Mouse (Mus musculus): ENCODE measurements around the gene Olfr761. TPM values are rescaled to one million over a fixed set of nuclear protein-coding genes. Genes with fewer than 3 reads are reported as not detected.
"Not testable (repeated sequence)": the region's sequence is repeated elsewhere in the genome, so short reads cannot be mapped to it uniquely, and the experiment has no call there.

Gene Olfr761
- total RNA-seq (2014; rRNA removed) = not detected in 2 replicates
- polyA plus RNA-seq (2012; rRNA removed) = not detected in 2 replicates

GRCm38 (mm10) chr17:37952979-37953378, at the start of gene Olfr761:
Olfr761 (minus strand) TSS chr17:37953079.
- TF ChIP-seq POLR2A (IDR thresholded peaks at IDR 0.05; ENCODE audit: extremely low read depth, insufficient read depth, low read length) (no peak), CTCF (IDR thresholded peaks at IDR 0.05; ENCODE audit: low read depth, low read length) (no peak)
- Histone ChIP-seq H3K27ac (replicated peaks; ENCODE audit: insufficient read depth, low read depth, low read length) (no peak within 1 kb of the TSS), H3K36me3 (ENCODE audit: control insufficient read depth, insufficient read depth, low read length) (no peaks in the 10 kb centered on the region), H3K79me2 (ENCODE audit: control insufficient read depth, insufficient read depth, low read length) (no peaks in the 10 kb centered on the region), H3K4me1 (ENCODE audit: control insufficient read depth, insufficient read depth, low read length) (no peaks in the 10 kb centered on the region), H3K4me3 (ENCODE audit: insufficient read depth, low read depth, low read length) (no peak within 1 kb of the TSS), H3K27me3 (ENCODE audit: control insufficient read depth, insufficient read depth, low read length) (no peaks in the 10 kb centered on the region), H3K9ac (ENCODE audit: low read depth, low read length) (no peak within 1 kb of the TSS)
- WGBS = 54% methylated on average over 2 of the region's 2 CpGs
- no peak for DNase-seq (ENCODE audit: extremely low read depth, low read depth, low spot score)

DNA sequence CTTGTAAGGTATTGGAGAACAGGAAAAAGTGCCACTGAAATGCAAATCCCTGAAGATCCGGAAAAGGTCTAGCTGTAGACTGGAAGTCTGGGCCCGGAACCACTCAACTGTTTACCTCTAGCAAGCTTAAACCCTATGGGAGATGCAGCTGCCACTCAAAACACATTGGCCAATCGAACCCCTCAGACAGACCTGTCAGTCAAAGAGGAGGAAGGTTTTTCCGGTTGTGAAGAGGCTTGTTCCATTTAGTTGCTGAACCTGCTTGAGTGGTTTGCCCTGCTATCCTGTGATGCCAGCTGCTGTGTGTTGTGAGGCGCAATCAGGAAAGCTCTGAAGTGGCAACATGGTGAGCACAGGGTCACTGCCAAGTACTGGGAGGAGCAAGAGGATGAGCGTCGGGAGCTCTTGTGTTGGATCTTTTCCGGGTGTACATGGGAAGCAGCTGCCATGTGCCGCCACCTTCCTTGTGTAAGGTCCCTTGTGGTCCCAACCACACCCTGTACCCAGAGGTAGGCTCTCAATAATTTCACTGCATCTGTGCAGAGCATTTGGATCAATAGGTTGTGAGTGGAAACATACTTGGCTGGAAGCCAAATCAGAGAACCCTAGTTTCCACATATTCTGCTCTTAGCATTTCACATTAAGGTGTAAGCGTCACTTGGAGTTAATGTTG, 42.9 kb upstream of the Olfr761 start:
- no peak overlapping the region for H3K27ac ChIP-seq (replicated peaks; ENCODE audit: insufficient read depth, low read depth, low read length)

DNA sequence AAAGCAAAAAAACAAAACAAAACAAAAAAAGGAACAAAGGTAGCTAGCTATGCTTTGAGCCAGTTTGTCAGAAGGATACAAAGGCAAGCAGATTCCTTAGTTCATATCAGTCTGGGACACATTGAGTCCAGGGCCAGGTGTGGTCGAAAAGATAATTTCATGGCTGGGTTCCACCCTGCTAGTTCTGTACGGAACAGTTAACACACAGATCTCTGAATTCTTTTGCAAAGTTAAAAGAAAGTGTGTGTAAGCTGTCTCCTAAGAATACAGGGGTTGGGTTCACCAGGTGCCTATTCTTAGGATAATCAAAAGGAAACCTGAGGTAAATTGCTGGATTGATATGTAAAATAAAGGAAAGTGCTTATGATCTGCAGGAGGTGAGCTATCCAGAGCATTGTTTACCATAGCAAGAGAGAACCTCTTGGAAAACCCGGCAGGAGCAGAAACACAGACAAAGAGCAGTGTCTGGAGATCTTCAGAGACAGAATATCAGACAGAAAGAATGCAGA, 37.6 kb upstream of the Olfr761 start:
- no peak overlapping the region for H3K4me3 ChIP-seq (ENCODE audit: insufficient read depth, low read depth, low read length)
- WGBS = 44% methylated on average over 3 of the region's 3 CpGs
- H3K36me3 ChIP-seq (ENCODE audit: control insufficient read depth, insufficient read depth, low read length) = no peaks in the 10 kb centered on the region
- no peaks in the 10 kb centered on the region for H3K4me1 ChIP-seq (ENCODE audit: control insufficient read depth, insufficient read depth, low read length)
- H3K27me3 ChIP-seq (ENCODE audit: control insufficient read depth, insufficient read depth, low read length) = no peaks in the 10 kb centered on the region
- TF ChIP-seq CTCF (IDR thresholded peaks at IDR 0.05; ENCODE audit: low read depth, low read length) = no peak
- TF ChIP-seq POLR2A (IDR thresholded peaks at IDR 0.05; ENCODE audit: extremely low read depth, insufficient read depth, low read length) = no peak
- H3K27ac ChIP-seq (replicated peaks; ENCODE audit: insufficient read depth, low read depth, low read length) = no peak overlapping the region
- DNase-seq (ENCODE audit: extremely low read depth, low read depth, low spot score) = no peak
- no peak overlapping the region for H3K9ac ChIP-seq (ENCODE audit: low read depth, low read length)
- no peaks in the 10 kb centered on the region for H3K79me2 ChIP-seq (ENCODE audit: control insufficient read depth, insufficient read depth, low read length)

More for the DNA sequence above, 42.9 kb upstream of the Olfr761 start:
- H3K9ac ChIP-seq (ENCODE audit: low read depth, low read length) = no peak overlapping the region
- H3K4me3 ChIP-seq (ENCODE audit: insufficient read depth, low read depth, low read length) = no peak overlapping the region
- no peaks in the 10 kb centered on the region for H3K4me1 ChIP-seq (ENCODE audit: control insufficient read depth, insufficient read depth, low read length)
- no peaks in the 10 kb centered on the region for H3K27me3 ChIP-seq (ENCODE audit: control insufficient read depth, insufficient read depth, low read length)
- WGBS = 63% methylated on average over 10 of the region's 10 CpGs
- TF ChIP-seq CTCF (IDR thresholded peaks at IDR 0.05; ENCODE audit: low read depth, low read length) (no peak), POLR2A (IDR thresholded peaks at IDR 0.05; ENCODE audit: extremely low read depth, insufficient read depth, low read length) (no peak)
- H3K79me2 ChIP-seq (ENCODE audit: control insufficient read depth, insufficient read depth, low read length) = no peaks in the 10 kb centered on the region
- peak; percentile 60 for DNase-seq (ENCODE audit: extremely low read depth, low read depth, low spot score)
- no peaks in the 10 kb centered on the region for H3K36me3 ChIP-seq (ENCODE audit: control insufficient read depth, insufficient read depth, low read length)

DNA sequence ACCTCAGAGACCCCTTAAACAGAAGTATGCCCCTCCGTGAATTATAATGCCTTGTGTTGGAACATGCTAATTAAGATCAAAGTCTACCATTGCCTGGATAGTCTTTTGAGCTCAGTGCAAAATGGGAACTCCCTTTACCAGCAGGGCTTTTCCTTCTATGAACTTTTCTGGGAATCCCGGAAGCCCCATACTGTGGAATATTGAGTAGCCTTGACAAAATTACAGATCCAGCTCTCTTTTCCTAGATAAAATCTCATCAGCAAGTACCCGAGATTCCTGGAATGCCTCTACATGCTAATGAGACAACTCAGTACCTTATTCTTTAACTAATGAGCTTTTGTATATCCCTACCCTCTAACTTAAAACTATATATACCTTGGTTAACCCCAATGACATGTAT, 20.7 kb upstream of the Olfr761 start:
- no peak for DNase-seq (ENCODE audit: extremely low read depth, low read depth, low spot score)
- no peak overlapping the region for H3K4me3 ChIP-seq (ENCODE audit: insufficient read depth, low read depth, low read length)
- no peak overlapping the region for H3K27ac ChIP-seq (replicated peaks; ENCODE audit: insufficient read depth, low read depth, low read length)
- no peak for TF ChIP-seq CTCF (IDR thresholded peaks at IDR 0.05; ENCODE audit: low read depth, low read length)
- no peak for TF ChIP-seq POLR2A (IDR thresholded peaks at IDR 0.05; ENCODE audit: extremely low read depth, insufficient read depth, low read length)
- no peaks in the 10 kb centered on the region for H3K4me1 ChIP-seq (ENCODE audit: control insufficient read depth, insufficient read depth, low read length)
- H3K9ac ChIP-seq (ENCODE audit: low read depth, low read length) = no peak overlapping the region
- no peaks in the 10 kb centered on the region for H3K36me3 ChIP-seq (ENCODE audit: control insufficient read depth, insufficient read depth, low read length)
- no peaks in the 10 kb centered on the region for H3K27me3 ChIP-seq (ENCODE audit: control insufficient read depth, insufficient read depth, low read length)
- no peaks in the 10 kb centered on the region for H3K79me2 ChIP-seq (ENCODE audit: control insufficient read depth, insufficient read depth, low read length)
- 81% methylated on average over 3 of the region's 3 CpGs for WGBS

- TF ChIP-seq POLR2A (IDR thresholded peaks at IDR 0.05; ENCODE audit: extremely low read depth, insufficient read depth, low read length) = no peak
- no peak for TF ChIP-seq CTCF (IDR thresholded peaks at IDR 0.05; ENCODE audit: low read depth, low read length)
- H3K36me3 ChIP-seq (ENCODE audit: control insufficient read depth, insufficient read depth, low read length) = no peaks in the 10 kb centered on the region
Observed at GRCm38 (mm10) chr17:37920248-37920647, 32.6 kb downstream of the Olfr761 start, which contains the start of gene Olfr128. Olfr128 (plus strand) TSS chr17:37920548.

GRCm38 (mm10) chr17:37906821-37907220, 46.1 kb downstream of the Olfr761 start:
- not testable (repeated sequence) for H3K27me3 ChIP-seq (ENCODE audit: control insufficient read depth, insufficient read depth, low read length); H3K4me1 ChIP-seq (ENCODE audit: control insufficient read depth, insufficient read depth, low read length)
- 59% methylated on average over 8 of the region's 8 CpGs for WGBS

More at GRCm38 (mm10) chr17:37920248-37920647, 32.6 kb downstream of the Olfr761 start, which contains the start of gene Olfr128:
- Histone ChIP-seq H3K4me3 (ENCODE audit: insufficient read depth, low read depth, low read length) (no peak within 1 kb of the TSS), H3K27ac (replicated peaks; ENCODE audit: insufficient read depth, low read depth, low read length) (no peak within 1 kb of the TSS), H3K9ac (ENCODE audit: low read depth, low read length) (no peak within 1 kb of the TSS), H3K27me3 (ENCODE audit: control insufficient read depth, insufficient read depth, low read length) (no peaks in the 10 kb centered on the region), H3K79me2 (ENCODE audit: control insufficient read depth, insufficient read depth, low read length) (no peaks in the 10 kb centered on the region), H3K4me1 (ENCODE audit: control insufficient read depth, insufficient read depth, low read length) (no peaks in the 10 kb centered on the region)
- no peak for DNase-seq (ENCODE audit: extremely low read depth, low read depth, low spot score)

More at GRCm38 (mm10) chr17:37906821-37907220, 46.1 kb downstream of the Olfr761 start:
- not testable (repeated sequence) for H3K4me3 ChIP-seq (ENCODE audit: insufficient read depth, low read depth, low read length); H3K79me2 ChIP-seq (ENCODE audit: control insufficient read depth, insufficient read depth, low read length); H3K9ac ChIP-seq (ENCODE audit: low read depth, low read length); DNase-seq (ENCODE audit: extremely low read depth, low read depth, low spot score); H3K36me3 ChIP-seq (ENCODE audit: control insufficient read depth, insufficient read depth, low read length); H3K27ac ChIP-seq (replicated peaks; ENCODE audit: insufficient read depth, low read depth, low read length)

Other genes starting within 250 kb of the Olfr761 start
- not detected in 2 replicates for gene Olfr120, start 231.3 kb downstream of the Olfr761 start, total RNA-seq (2014; rRNA removed)
- not detected in 2 replicates for gene Olfr120, start 231.3 kb downstream of the Olfr761 start, polyA plus RNA-seq (2012; rRNA removed)
- not detected in 2 replicates for gene Olfr121, start 204.2 kb downstream of the Olfr761 start, total RNA-seq (2014; rRNA removed)
- not detected in 2 replicates for gene Olfr121, start 204.2 kb downstream of the Olfr761 start, polyA plus RNA-seq (2012; rRNA removed)
- not detected in 2 replicates for gene Olfr122, start 184.5 kb downstream of the Olfr761 start, total RNA-seq (2014; rRNA removed)
- gene Olfr122, start 184.5 kb downstream of the Olfr761 start, polyA plus RNA-seq (2012; rRNA removed) = not detected in 2 replicates
- gene Olfr123, start 159.6 kb downstream of the Olfr761 start, total RNA-seq (2014; rRNA removed) = not detected in 2 replicates
- gene Olfr123, start 159.6 kb downstream of the Olfr761 start, polyA plus RNA-seq (2012; rRNA removed) = not detected in 2 replicates
- not detected in 2 replicates for gene Olfr124, start 153.2 kb downstream of the Olfr761 start, total RNA-seq (2014; rRNA removed)
- not detected in 2 replicates for gene Olfr124, start 153.2 kb downstream of the Olfr761 start, polyA plus RNA-seq (2012; rRNA removed)
- not detected in 2 replicates for gene Olfr125, start 120.1 kb downstream of the Olfr761 start, total RNA-seq (2014; rRNA removed)
- not detected in 2 replicates for gene Olfr125, start 120.1 kb downstream of the Olfr761 start, polyA plus RNA-seq (2012; rRNA removed)
- not detected in 2 replicates for gene Olfr126, start 105.6 kb downstream of the Olfr761 start, total RNA-seq (2014; rRNA removed)
- not detected in 2 replicates for gene Olfr126, start 105.6 kb downstream of the Olfr761 start, polyA plus RNA-seq (2012; rRNA removed)
- not detected in 2 replicates for gene Olfr127, start 52.6 kb downstream of the Olfr761 start, total RNA-seq (2014; rRNA removed)
- not detected in 2 replicates for gene Olfr127, start 52.6 kb downstream of the Olfr761 start, polyA plus RNA-seq (2012; rRNA removed)
- gene Olfr128, start 32.5 kb downstream of the Olfr761 start, total RNA-seq (2014; rRNA removed) = not detected in 2 replicates
- not detected in 2 replicates for gene Olfr128, start 32.5 kb downstream of the Olfr761 start, polyA plus RNA-seq (2012; rRNA removed)
- not detected in 2 replicates for gene Olfr129, start 107.0 kb upstream of the Olfr761 start, total RNA-seq (2014; rRNA removed)
- gene Olfr129, start 107.0 kb upstream of the Olfr761 start, polyA plus RNA-seq (2012; rRNA removed) = not detected in 2 replicates
- gene Olfr130, start 110.8 kb upstream of the Olfr761 start, total RNA-seq (2014; rRNA removed) = not detected in 2 replicates
- gene Olfr130, start 110.8 kb upstream of the Olfr761 start, polyA plus RNA-seq (2012; rRNA removed) = not detected in 2 replicates
- not detected in 2 replicates for gene Olfr131, start 135.6 kb upstream of the Olfr761 start, total RNA-seq (2014; rRNA removed)
- not detected in 2 replicates for gene Olfr131, start 135.6 kb upstream of the Olfr761 start, polyA plus RNA-seq (2012; rRNA removed)
- gene Olfr132, start 181.4 kb upstream of the Olfr761 start, total RNA-seq (2014; rRNA removed) = not detected in 2 replicates
- not detected in 2 replicates for gene Olfr132, start 181.4 kb upstream of the Olfr761 start, polyA plus RNA-seq (2012; rRNA removed)
- gene Olfr133, start 192.2 kb upstream of the Olfr761 start, total RNA-seq (2014; rRNA removed) = not detected in 2 replicates
- not detected in 2 replicates for gene Olfr133, start 192.2 kb upstream of the Olfr761 start, polyA plus RNA-seq (2012; rRNA removed)
- gene Olfr134, start 218.3 kb upstream of the Olfr761 start, total RNA-seq (2014; rRNA removed) = not detected in 2 replicates
- not detected in 2 replicates for gene Olfr134, start 218.3 kb upstream of the Olfr761 start, polyA plus RNA-seq (2012; rRNA removed)